Mouse (Mus musculus): ENCODE data around the gene Spink4. TPM values are rescaled to one million over a fixed set of nuclear protein-coding genes. Genes with fewer than 3 reads are reported as not detected.

The Spink4 gene
- polyA plus RNA-seq, 1 experiment from 2014 or later = not detected

DNA sequence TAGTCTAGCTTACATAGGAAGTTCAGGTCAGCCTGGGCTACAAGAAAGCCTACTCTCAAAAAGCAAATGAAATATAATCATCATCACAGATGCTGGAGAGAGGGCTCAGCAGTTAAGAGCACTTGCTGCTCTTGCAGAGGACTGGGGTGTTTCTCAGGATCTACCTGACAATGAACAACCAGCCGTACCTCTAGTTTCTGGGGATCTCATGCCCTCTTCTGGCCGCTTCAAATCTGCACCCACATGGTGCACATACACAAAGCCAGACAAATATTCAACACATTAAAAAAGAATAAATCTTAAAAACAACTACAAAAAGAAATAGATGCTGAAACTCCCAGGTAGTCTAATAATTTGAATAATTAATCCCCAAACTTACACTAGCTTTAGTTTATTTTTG is 24.2 kb upstream of the Spink4 start:
- Histone ChIP-seq H3K36me3 (ENCODE audit: control insufficient read depth, insufficient read depth, low read length) (no peaks in the 10 kb centered on the region), H3K4me3 (ENCODE audit: low read depth, low read length) (no peak overlapping the region), H3K4me1 (replicated peaks; ENCODE audit: control insufficient read depth, insufficient read depth, low read length) (no peaks in the 10 kb centered on the region), H3K4me2 (ENCODE audit: low read depth, low read length, severe bottlenecking) (no peak overlapping the region), H3K27me3 (ENCODE audit: control insufficient read depth, insufficient read depth, low read length) (no peaks in the 10 kb centered on the region), H3K27ac (ENCODE audit: low read depth, low read length) (no peak overlapping the region), H3K9me3 (ENCODE audit: control insufficient read depth, low read length) (no peaks in the 10 kb centered on the region), H3K9ac (ENCODE audit: low read length) (no peak overlapping the region)
- DNase-seq (ENCODE audit: low spot score) = no peak
- WGBS = 91% methylated on average over 2 of the region's 2 CpGs
- ATAC-seq (replicated peaks; ENCODE audit: low FRiP score) = no peak

DNA sequence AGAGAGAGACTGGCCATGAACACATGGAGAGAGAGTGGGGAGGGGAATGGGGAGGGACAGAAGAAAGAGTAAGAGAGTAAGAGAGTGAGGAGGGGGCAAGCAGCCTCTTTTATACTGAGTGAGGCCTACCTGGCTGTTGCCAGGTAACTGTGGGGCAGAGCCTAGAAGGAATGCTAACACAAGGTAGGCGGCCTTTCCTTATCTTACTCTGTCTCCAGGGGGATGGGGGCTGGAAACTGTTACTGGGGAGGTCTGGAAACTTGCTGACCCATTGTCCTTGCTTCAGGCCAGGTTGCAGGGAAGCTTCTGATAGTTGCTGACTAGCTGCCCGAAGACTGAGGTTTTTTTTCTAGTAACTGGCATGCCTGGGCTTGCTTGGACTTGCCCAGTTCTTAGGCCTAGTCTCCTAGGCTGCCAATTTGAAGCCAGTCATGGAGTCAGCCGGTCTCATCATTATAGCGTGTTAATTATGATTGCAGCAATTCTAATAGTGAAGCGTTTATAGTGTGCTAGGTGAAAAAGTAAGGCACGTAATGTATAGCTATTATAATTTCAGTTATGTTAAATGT is 21.3 kb upstream of the Spink4 start:
- no peaks in the 10 kb centered on the region for H3K4me1 ChIP-seq (replicated peaks; ENCODE audit: control insufficient read depth, insufficient read depth, low read length)
- H3K27ac ChIP-seq (ENCODE audit: low read depth, low read length) = no peak overlapping the region
- H3K4me3 ChIP-seq (ENCODE audit: low read depth, low read length) = no peak overlapping the region
- no peaks in the 10 kb centered on the region for H3K9me3 ChIP-seq (ENCODE audit: control insufficient read depth, low read length)
- H3K9ac ChIP-seq (ENCODE audit: low read length) = no peak overlapping the region
- ATAC-seq (replicated peaks; ENCODE audit: low FRiP score) (no peak), DNase-seq (ENCODE audit: low spot score) (no peak)
- H3K4me2 ChIP-seq (ENCODE audit: low read depth, low read length, severe bottlenecking) = no peak overlapping the region
- 81% methylated on average over 6 of the region's 6 CpGs for WGBS
- no peaks in the 10 kb centered on the region for H3K36me3 ChIP-seq (ENCODE audit: control insufficient read depth, insufficient read depth, low read length)
- no peaks in the 10 kb centered on the region for H3K27me3 ChIP-seq (ENCODE audit: control insufficient read depth, insufficient read depth, low read length)

DNA sequence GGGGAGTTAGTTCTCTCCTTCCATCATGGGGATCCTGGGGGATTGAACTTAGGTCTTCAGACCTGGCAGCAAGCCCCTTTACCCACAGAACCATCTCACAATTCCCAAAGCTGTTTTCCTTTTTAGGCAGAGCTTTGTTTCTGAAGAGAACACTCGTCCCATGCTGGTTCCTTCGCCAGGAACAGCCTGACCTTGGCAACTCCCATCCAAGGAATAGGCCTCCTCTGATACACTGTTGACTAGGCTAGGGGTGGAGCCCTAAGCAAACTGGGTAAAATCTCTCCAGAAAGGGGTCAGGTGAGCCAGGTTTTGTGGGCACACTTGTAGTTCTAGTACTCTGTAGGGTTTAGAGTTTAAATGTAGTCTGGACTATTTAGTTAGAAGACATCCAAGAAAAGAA is 20.6 kb upstream of the Spink4 start:
- 62% methylated on average over 2 of the region's 2 CpGs for WGBS

DNA sequence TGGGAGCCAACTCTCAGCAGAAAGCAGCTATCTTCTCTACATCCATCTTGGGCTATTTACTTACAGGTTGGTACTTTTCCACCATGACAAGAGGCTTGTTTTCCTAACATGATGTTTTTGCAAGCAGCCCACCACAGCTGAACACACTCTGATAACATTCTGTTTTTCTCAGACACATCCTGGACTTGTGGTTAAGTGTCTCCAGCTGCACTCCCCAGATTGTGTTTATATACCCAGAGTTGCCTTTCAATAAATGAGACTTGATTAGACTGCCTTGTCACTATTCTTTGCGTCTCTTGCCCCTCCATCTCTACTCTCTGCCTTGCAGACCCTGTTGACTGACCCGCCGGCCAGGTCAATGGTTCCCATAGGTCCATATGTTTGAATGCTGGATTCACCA is 19.8 kb upstream of the Spink4 start:
- ATAC-seq (replicated peaks; ENCODE audit: low FRiP score) = no peak

More for the DNA sequence above, 20.6 kb upstream of the Spink4 start:
- ATAC-seq (replicated peaks; ENCODE audit: low FRiP score) = no peak
- H3K4me3 ChIP-seq (ENCODE audit: low read depth, low read length) = no peak overlapping the region
- no peaks in the 10 kb centered on the region for H3K9me3 ChIP-seq (ENCODE audit: control insufficient read depth, low read length)
- no peak overlapping the region for H3K4me2 ChIP-seq (ENCODE audit: low read depth, low read length, severe bottlenecking)
- H3K9ac ChIP-seq (ENCODE audit: low read length) = no peak overlapping the region
- H3K27me3 ChIP-seq (ENCODE audit: control insufficient read depth, insufficient read depth, low read length) = no peaks in the 10 kb centered on the region
- H3K36me3 ChIP-seq (ENCODE audit: control insufficient read depth, insufficient read depth, low read length) = no peaks in the 10 kb centered on the region
- H3K4me1 ChIP-seq (replicated peaks; ENCODE audit: control insufficient read depth, insufficient read depth, low read length) = no peaks in the 10 kb centered on the region
- H3K27ac ChIP-seq (ENCODE audit: low read depth, low read length) = no peak overlapping the region
- no peak for DNase-seq (ENCODE audit: low spot score)

DNA sequence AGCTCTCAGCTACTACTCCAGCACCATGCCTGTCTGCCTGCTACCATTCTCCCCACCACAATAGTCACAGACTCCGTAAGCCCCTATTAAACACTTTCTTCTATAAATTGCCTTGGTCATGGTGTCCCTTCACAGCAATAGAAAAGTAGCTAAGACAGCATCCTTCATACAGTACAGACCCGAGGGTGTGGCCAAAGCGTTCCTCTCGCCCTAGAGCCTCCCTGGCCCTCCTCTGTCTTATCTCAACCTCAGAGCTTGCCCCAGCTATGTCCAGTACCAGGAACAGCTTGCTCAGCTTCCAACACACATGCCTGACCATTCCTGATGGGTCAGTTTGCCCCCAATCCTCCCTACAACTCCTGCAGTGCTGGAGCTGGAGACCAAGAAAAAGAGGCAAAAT is 19.2 kb upstream of the Spink4 start:
- Histone ChIP-seq H3K9me3 (ENCODE audit: control insufficient read depth, low read length) (no peaks in the 10 kb centered on the region), H3K4me1 (replicated peaks; ENCODE audit: control insufficient read depth, insufficient read depth, low read length) (no peaks in the 10 kb centered on the region), H3K27me3 (ENCODE audit: control insufficient read depth, insufficient read depth, low read length) (no peaks in the 10 kb centered on the region), H3K4me3 (ENCODE audit: low read depth, low read length) (no peak overlapping the region), H3K36me3 (ENCODE audit: control insufficient read depth, insufficient read depth, low read length) (no peaks in the 10 kb centered on the region), H3K27ac (ENCODE audit: low read depth, low read length) (no peak overlapping the region), H3K4me2 (ENCODE audit: low read depth, low read length, severe bottlenecking) (no peak overlapping the region), H3K9ac (ENCODE audit: low read length) (no peak overlapping the region)
- 81% methylated on average over 4 of the region's 4 CpGs for WGBS
- ATAC-seq (replicated peaks; ENCODE audit: low FRiP score) (no peak), DNase-seq (ENCODE audit: low spot score) (no peak)

More for the DNA sequence above, 19.8 kb upstream of the Spink4 start:
- no peaks in the 10 kb centered on the region for H3K4me1 ChIP-seq (replicated peaks; ENCODE audit: control insufficient read depth, insufficient read depth, low read length)
- H3K4me2 ChIP-seq (ENCODE audit: low read depth, low read length, severe bottlenecking) = no peak overlapping the region
- H3K36me3 ChIP-seq (ENCODE audit: control insufficient read depth, insufficient read depth, low read length) = no peaks in the 10 kb centered on the region
- no peaks in the 10 kb centered on the region for H3K9me3 ChIP-seq (ENCODE audit: control insufficient read depth, low read length)
- H3K4me3 ChIP-seq (ENCODE audit: low read depth, low read length) = no peak overlapping the region
- H3K9ac ChIP-seq (ENCODE audit: low read length) = no peak overlapping the region
- H3K27me3 ChIP-seq (ENCODE audit: control insufficient read depth, insufficient read depth, low read length) = no peaks in the 10 kb centered on the region
- WGBS = 91% methylated on average over 3 of the region's 3 CpGs
- no peak for DNase-seq (ENCODE audit: low spot score)
- H3K27ac ChIP-seq (ENCODE audit: low read depth, low read length) = no peak overlapping the region

DNA sequence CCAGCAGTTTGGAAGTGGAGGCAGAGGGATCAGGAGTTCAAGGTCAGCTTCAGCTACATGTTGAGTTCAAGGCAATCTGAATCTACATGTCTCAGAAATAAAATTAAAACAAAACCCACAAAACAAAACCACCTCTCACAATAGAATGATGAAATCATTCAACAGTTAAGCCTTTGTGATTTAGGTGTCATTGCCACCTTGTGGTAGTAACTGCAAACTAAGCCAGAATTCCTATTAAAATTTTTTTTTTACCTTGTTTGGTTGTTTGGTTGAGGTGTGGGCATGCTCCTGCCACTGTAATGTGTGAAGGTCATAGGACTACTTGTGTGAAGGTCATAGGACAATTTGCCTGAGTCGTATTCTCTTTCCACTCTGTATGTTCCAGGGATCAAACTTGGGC is 13.6 kb upstream of the Spink4 start:
- H3K27ac ChIP-seq (ENCODE audit: low read depth, low read length) = no peak overlapping the region
- no peak overlapping the region for H3K9ac ChIP-seq (ENCODE audit: low read length)
- no peak for DNase-seq (ENCODE audit: low spot score)
- H3K4me2 ChIP-seq (ENCODE audit: low read depth, low read length, severe bottlenecking) = no peak overlapping the region
- H3K27me3 ChIP-seq (ENCODE audit: control insufficient read depth, insufficient read depth, low read length) = no peaks in the 10 kb centered on the region
- no peak overlapping the region for H3K4me3 ChIP-seq (ENCODE audit: low read depth, low read length)
- H3K36me3 ChIP-seq (ENCODE audit: control insufficient read depth, insufficient read depth, low read length) = no peaks in the 10 kb centered on the region
- no peak for ATAC-seq (replicated peaks; ENCODE audit: low FRiP score)
- 58% methylated on average over 1 of the region's 1 CpGs for WGBS
- H3K9me3 ChIP-seq (ENCODE audit: control insufficient read depth, low read length) = no peaks in the 10 kb centered on the region
- H3K4me1 ChIP-seq (replicated peaks; ENCODE audit: control insufficient read depth, insufficient read depth, low read length) = no peaks in the 10 kb centered on the region

DNA sequence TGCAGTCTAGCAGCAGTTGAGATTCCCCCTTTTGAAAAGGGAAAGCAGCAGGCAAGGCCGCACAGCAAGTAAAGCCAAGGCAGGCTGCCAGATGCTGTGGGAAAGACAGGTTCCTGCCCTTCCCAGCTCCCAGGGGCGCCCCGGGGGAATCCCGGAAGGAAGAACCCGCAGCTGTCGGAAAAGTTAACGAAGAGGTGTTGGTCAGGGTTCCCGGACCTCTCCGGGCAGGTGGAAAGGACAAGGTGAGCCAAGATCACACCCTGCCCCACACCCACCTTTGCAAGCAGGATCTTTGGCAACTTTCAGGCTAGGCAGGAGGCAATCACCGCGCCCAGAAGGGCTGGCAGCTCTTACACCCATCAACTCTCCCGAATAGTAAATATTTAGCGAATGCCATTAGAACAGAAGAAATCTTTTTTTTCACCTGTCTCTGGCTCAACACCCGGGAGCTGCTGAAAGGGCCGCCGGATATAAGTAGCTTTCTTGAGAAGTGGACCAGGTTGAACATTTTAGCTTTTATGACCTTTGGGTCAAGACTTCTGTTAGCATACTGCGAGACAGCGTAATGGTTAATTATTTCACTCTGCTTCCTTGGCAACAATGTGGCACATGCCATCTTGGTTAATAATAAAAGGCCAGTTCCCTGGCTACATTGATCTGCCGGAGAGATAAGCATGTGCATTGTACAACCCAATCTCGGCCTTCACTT is 11.4 kb upstream of the Spink4 start:
- Histone ChIP-seq H3K4me1 (replicated peaks; ENCODE audit: control insufficient read depth, insufficient read depth, low read length) (no peaks in the 10 kb centered on the region), H3K9me3 (ENCODE audit: control insufficient read depth, low read length) (no peaks in the 10 kb centered on the region), H3K36me3 (ENCODE audit: control insufficient read depth, insufficient read depth, low read length) (no peaks in the 10 kb centered on the region), H3K4me2 (ENCODE audit: low read depth, low read length, severe bottlenecking) (no peak overlapping the region), H3K4me3 (ENCODE audit: low read depth, low read length) (no peak overlapping the region), H3K9ac (ENCODE audit: low read length) (no peak overlapping the region), H3K27ac (ENCODE audit: low read depth, low read length) (no peak overlapping the region), H3K27me3 (ENCODE audit: control insufficient read depth, insufficient read depth, low read length) (no peaks in the 10 kb centered on the region)
- no peak for ATAC-seq (replicated peaks; ENCODE audit: low FRiP score)
- WGBS = 65% methylated on average over 20 of the region's 20 CpGs
- no peak for DNase-seq (ENCODE audit: low spot score)

DNA sequence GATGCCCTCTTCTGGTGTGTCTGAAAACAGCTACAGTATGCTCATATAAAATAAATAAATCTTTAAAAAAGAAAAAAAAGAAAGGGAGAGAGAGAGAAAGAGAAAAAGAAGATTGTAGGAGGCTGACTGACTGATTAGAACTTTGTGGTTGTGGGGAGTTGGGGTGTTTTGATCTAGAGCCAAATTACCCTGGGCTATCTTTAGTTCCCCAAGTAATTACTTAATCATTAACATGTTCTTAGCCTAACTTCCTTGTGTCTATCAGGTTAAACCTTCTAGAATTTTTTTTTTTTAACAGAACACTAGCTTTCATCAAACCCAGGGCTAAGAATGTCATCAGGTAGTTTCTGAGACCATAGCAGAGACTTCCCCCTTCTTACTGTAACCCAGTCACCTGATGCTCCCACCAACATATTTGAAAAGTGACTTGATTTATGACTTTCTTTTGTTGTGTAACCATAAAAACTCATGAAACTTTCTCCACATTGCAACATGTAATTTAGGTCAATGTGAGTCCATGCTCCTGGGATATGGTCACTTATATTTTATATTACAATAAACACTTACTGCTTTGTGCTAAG is 5.5 kb upstream of the Spink4 start:
- H3K36me3 ChIP-seq (ENCODE audit: control insufficient read depth, insufficient read depth, low read length) = no peaks in the 10 kb centered on the region
- no peak overlapping the region for H3K9ac ChIP-seq (ENCODE audit: low read length)
- no peaks in the 10 kb centered on the region for H3K4me1 ChIP-seq (replicated peaks; ENCODE audit: control insufficient read depth, insufficient read depth, low read length)
- no peak overlapping the region for H3K4me2 ChIP-seq (ENCODE audit: low read depth, low read length, severe bottlenecking)
- no peak overlapping the region for H3K27ac ChIP-seq (ENCODE audit: low read depth, low read length)
- H3K4me3 ChIP-seq (ENCODE audit: low read depth, low read length) = no peak overlapping the region
- no peaks in the 10 kb centered on the region for H3K9me3 ChIP-seq (ENCODE audit: control insufficient read depth, low read length)
- ATAC-seq (replicated peaks; ENCODE audit: low FRiP score) (no peak), DNase-seq (ENCODE audit: low spot score) (no peak)
- no peaks in the 10 kb centered on the region for H3K27me3 ChIP-seq (ENCODE audit: control insufficient read depth, insufficient read depth, low read length)

DNA sequence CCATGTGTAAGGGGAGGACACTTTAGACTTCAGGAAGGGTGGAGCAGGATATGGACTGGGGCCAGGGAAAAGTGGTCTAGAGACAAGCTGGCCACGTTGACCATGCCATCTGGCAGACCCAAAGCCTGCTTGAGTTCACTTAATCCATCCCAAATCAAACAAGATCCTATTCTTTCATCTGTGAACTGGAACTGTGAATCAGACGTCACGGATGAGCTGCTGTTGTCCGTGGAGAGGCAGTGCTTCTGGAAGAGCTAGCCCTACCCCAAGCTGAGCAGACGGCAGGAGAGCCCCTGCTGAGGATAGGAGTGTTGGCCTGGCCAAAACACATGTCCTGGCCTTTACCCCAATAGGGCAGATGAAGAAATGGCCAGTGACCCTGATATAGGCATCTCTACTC is 3.9 kb upstream of the Spink4 start:
- no peak overlapping the region for H3K27ac ChIP-seq (ENCODE audit: low read depth, low read length)
- WGBS = 73% methylated on average over 5 of the region's 5 CpGs
- H3K4me1 ChIP-seq (replicated peaks; ENCODE audit: control insufficient read depth, insufficient read depth, low read length) = no peaks in the 10 kb centered on the region
- no peak overlapping the region for H3K9ac ChIP-seq (ENCODE audit: low read length)
- no peak for DNase-seq (ENCODE audit: low spot score)
- H3K4me2 ChIP-seq (ENCODE audit: low read depth, low read length, severe bottlenecking) = no peak overlapping the region
- H3K4me3 ChIP-seq (ENCODE audit: low read depth, low read length) = no peak overlapping the region
- no peak for ATAC-seq (replicated peaks; ENCODE audit: low FRiP score)
- no peaks in the 10 kb centered on the region for H3K27me3 ChIP-seq (ENCODE audit: control insufficient read depth, insufficient read depth, low read length)
- no peaks in the 10 kb centered on the region for H3K36me3 ChIP-seq (ENCODE audit: control insufficient read depth, insufficient read depth, low read length)
- no peaks in the 10 kb centered on the region for H3K9me3 ChIP-seq (ENCODE audit: control insufficient read depth, low read length)
